Mouse (Mus musculus) mature B cell (primary cell): ENCODE measurements around the gene Il33.

Experiments used
- in situ Hi-C: fragments of 300-500 bp; cut with MboI; formaldehyde crosslinking; loops from 2 replicates; pipeline ENCODE4 v1.14.3; 2019

Gene Il33

GRCm38 (mm10) chr19:29924638-29925258, at the start of gene Il33:
TSS of gene Il33 (plus strand) at chr19:29925114.
- in situ Hi-C loops, result no loop called here

- in situ Hi-C loops, result no loop called here
Observed at GRCm38 (mm10) chr19:29877422-29878291, 47.3 kb upstream of the Il33 start.

DNA sequence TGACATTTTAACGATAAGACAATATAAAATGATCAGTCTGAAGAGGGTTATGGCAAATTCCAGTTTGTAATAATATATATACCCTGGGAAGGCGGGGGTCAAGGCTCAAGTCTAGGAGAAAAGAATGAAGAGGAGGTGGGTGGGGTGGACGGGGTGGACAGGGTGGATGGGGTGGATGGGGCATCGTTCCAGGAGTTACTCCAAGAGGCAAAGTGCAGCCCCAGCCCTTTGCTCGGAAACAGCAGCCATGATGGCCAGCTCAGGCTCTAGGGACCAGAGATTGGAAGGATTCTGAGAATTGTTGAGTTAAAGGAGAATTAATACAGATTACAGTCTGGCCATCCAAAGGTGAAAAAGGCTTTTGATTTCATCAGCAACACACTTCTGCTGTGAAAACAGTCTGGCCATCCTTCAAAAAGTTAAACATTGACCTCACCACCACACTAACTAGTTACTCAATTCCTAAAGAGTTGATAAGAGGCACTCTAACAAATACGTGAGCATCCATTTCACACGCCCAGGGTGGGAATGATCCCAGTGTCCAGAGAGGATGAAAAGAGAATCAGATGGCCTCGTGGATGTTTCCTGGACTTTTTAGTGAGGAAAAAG, 45.9 kb upstream of the Il33 start:
- in situ Hi-C loops, result no loop called here

DNA sequence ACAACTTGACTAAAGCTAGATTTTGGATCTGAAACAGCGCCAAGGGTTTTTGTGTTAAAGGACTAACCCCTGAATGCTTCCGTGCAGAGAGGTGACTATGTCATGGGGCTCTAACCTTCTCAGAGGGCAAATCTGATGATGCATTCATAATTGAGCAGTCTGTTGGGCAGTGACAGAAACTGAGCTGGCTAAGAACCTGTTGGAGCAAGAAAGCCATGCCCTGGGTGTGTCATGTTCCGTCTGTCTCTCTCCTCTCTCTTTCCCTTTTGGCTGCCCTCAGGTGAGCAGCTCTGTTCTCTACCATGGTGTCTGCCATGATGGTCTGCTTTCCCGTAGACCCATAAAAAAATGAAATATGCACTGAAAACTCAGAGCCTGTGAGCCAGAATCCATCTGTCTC, 44.0 kb upstream of the Il33 start:
- in situ Hi-C loops, result no loop called here

- in situ Hi-C loops, result no loop called here
Observed at GRCm38 (mm10) chr19:29882696-29883095, 42.2 kb upstream of the Il33 start.

GRCm38 (mm10) chr19:29885548-29885947, 39.4 kb upstream of the Il33 start:
- in situ Hi-C loops, result no loop called here

GRCm38 (mm10) chr19:29887476-29887875, 37.4 kb upstream of the Il33 start:
- in situ Hi-C loops, result no loop called here

DNA sequence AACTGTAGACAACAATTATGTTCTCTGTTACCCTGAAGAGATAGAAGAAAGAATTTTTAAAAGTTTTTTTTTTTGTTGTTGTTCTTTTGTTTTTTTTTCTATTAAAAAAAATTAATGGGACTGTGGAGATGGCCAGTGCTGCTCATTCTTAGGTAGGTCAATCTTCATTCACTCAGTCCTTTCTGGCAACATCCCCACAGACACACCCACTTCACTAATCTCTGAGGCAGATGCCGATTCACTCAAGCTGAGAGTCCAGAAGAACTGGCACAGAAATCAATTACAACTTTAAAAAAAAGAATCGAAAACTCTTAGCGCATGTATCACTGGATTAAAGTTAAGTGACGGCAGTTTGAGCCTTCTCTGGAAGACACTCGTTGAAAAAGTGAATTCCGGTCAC, 36.0 kb upstream of the Il33 start:
- in situ Hi-C loops, result no loop called here

DNA sequence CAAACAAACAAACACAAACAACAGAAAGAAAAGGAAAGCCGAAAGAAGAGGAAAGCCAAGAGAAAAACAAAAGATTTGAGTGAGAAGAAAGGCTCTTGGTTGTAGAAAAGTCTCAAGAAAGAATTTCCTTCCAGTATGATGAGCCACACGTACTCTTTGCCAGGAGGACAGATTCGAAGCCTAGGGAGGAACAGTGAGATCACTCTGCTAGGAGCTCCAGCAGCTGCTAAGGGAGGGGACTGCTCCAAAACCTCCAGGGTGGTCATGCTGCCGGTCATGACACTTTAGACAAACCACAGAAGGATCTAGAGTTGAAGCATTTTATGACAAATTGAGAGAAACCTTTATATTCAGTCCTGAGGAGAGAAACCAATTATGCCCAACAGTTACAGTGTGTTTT, 32.9 kb upstream of the Il33 start:
- in situ Hi-C loops, result no loop called here

DNA sequence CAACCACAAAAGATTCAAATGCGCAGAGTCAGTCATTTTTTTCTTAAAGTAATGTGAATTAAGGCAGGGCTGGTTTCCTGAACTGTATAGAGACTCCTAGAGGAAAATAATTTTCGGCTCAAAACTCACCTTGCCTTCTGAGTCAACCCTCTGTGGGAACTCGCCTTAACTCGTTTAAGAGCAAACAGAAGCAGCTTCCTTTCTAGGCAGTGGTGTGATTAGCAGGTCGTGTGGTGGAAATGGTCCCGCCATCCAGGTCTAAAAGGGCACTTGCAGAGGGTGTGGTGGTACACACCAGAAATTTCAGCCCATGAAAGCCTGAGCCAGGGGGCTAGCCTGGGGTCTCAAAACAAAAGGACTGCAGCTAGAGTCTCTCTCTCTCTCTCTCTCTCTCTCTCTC, 32.1 kb upstream of the Il33 start:
- in situ Hi-C loops, result no loop called here

GRCm38 (mm10) chr19:29893718-29894273, 31.1 kb upstream of the Il33 start:
- in situ Hi-C loops, result no loop called here

GRCm38 (mm10) chr19:29894381-29894780, 30.5 kb upstream of the Il33 start:
- in situ Hi-C loops, result no loop called here

DNA sequence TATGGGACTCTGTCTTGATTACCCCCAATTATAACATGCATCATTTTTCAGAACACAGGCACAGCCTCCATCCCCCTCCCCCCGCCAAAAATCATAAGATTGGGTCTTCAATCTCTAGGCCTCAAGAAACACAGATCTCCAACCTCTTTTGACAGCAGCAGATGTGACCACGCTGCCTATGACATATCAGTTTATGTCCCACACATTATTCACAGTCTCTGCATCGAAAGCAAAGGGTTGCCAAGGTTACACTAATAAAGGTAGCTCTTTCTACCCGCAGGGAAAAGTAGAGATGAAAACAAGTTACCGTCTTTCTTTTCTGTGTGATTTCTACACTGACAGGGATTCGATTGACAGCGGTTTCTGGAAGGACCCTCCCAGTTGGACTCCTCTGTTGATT, 29.9 kb upstream of the Il33 start:
- in situ Hi-C loops, result no loop called here

- in situ Hi-C loops, result no loop called here
Observed at GRCm38 (mm10) chr19:29900318-29900717, 24.6 kb upstream of the Il33 start.

DNA sequence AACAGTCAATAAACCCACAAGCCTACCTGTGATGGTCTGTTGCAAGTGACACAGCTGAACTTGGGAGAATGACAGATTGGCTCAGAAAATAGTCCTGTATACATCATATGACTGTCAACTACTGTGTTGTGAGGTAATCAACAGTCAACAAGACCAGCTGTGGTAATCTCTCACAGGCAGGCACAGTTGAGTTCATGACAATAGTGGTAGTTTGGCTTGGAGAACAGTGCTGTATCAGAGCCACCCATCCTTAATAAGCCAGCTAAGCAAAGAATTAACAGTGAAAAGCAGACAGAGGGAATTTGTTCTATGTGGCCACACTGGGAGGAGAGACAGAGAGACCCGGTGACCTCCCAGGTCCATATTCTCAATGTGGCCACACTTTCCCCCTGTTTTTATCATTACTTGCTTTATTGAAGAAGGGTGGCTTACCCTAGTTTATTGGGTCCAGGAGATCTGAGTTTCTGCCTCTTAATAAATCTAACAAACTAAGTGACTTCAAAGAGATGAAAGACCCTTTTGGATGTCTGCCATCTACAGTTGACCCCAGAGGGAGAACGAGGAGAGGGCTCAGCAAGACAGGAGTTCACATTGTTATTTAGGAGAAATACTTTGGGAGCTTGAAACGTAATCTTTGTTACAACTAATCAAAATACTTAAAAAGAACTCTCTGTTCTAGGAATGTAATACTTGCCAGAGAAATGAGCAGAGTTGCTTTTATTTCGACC, 22.4 kb upstream of the Il33 start:
- in situ Hi-C loops, result no loop called here

DNA sequence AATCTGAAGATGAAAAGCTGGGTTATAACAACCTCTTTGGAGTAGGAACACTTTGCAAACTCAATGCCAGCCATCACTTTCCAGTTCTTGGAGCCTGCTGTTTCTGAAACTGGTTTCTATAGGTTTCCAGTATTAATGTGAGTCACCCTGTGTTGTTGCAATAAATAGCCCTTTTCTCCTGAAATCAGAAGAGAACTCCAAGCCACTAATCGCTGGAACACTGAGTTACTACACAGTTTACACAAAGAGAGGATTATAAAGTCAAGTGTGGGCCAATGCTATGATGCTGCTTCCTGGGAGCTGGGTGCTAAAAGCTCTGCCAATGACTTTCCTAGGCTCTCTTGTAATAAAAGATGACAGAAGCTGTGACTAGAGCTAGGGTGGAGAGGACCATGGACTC, 19.0 kb upstream of the Il33 start:
- in situ Hi-C loops, result no loop called here

DNA sequence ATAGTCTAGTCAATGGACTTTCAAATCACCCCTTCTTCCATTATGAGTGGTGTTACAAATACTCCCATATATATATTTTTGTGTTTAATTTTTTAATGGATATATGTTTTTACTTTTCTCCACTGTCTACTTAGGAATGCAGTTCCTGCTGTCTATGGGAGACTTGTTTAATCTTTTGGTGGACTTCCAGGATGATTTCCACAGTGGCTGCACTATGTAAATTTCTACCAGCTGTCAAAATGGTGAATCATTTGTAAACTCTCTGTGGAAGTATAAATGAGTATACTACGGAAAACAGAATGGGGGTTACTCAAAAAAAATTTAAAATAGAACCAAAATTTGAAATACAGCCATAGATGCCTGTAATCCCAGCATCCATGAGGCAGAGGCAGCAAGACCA, 15.7 kb upstream of the Il33 start:
- in situ Hi-C loops, result no loop called here

DNA sequence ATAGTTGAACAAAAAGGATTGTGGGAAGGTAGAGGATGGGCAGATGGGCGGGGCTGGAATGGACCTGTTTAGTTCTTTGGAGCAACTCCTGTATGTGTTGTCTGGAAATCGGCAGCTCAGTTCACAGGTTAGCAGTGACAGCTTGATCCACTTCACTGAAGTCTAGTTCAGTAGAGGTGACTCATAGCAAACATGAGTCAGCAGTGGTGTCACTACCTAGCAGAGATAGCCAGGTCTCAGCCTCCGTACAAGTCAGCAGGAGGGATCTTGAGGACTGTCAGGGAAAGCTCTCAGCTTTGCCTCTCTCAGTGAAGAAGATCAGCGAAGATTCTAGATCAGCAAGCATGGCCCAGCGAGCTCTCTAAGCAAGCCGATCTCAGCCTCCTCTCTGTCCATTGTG, 13.0 kb upstream of the Il33 start:
- in situ Hi-C loops, result no loop called here

DNA sequence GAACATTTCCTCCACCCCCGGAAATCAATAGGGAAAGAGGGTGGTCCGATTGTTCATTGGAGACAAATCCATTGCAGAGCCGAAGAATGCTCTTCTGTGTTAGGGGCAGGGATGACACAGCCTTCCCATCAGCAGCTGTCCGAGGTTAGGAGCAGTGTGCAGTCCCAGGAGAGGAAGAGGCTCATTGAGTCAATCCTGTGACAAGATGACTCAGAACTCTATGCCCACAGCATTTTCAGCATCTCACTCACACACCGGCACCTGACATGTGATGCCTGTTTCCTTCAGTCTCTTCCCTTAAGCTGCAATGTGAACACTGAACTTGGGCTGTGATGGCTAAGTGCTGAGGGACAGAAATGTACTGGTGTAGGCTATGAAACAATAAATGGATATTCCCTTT, 7.5 kb upstream of the Il33 start:
- in situ Hi-C loops, result no loop called here

- in situ Hi-C loops, result no loop called here
Observed at GRCm38 (mm10) chr19:29926101-29926755, 1.3 kb downstream of the Il33 start.

GRCm38 (mm10) chr19:29930296-29930695, 5.4 kb downstream of the Il33 start:
- in situ Hi-C loops, result no loop called here

- in situ Hi-C loops, result no loop called here
Observed at GRCm38 (mm10) chr19:29937445-29937844, 12.5 kb downstream of the Il33 start.
